Mouse (Mus musculus) embryonic facial prominence, embryonic 10.5 days (tissue): ENCODE results near the gene Gm13090. TPM values are rescaled to one million over a fixed set of nuclear protein-coding genes. Genes with fewer than 3 reads are reported as not detected.

Experiments used
- DNase-seq: peaks from one replicate; pipeline ENCODE4 v3.0.0-alpha.2; 2017; ENCODE audit warnings: low spot score
- H3K27ac ChIP-seq: fragments of 300-500 bp; sonication (generic); replicated peaks from 2 replicates; pipeline ENCODE4 v1.5.1; 2016; ENCODE audit warnings: mild to moderate bottlenecking
- H3K27me3 ChIP-seq: fragments of 300-500 bp; sonication (generic); replicated peaks from 2 replicates; pipeline ENCODE4 v1.6.1; 2016; ENCODE audit warnings: low read depth, mild to moderate bottlenecking; ENCODE audit not compliant: poor library complexity, severe bottlenecking
- H3K36me3 ChIP-seq: fragments of 300-500 bp; sonication (generic); replicated peaks from 2 replicates; pipeline ENCODE4 v1.6.1; 2016; ENCODE audit warnings: mild to moderate bottlenecking, moderate library complexity
- H3K4me1 ChIP-seq: fragments of 300-500 bp; sonication (generic); 2 replicates; pipeline ENCODE4 v1.6.1; 2016
- H3K4me3 ChIP-seq: fragments of 300-500 bp; sonication (generic); 2 replicates; pipeline ENCODE4 v1.5.1; 2016; ENCODE audit warnings: mild to moderate bottlenecking, moderate library complexity
- H3K9me3 ChIP-seq: fragments of 300-500 bp; sonication (generic); 2 replicates; pipeline ENCODE4 v1.6.1; 2016; ENCODE audit warnings: mild to moderate bottlenecking
- WGBS: fragments of 180-500 bp; shearing (Covaris S2); methylation state at CpG from one replicate; pipeline ENCODE4 v1.1.7; 2016; 5-methylcytosine and 5-hydroxymethylcytosine counted together
- polyA plus RNA-seq: library from polyadenylated mRNA; unstranded; fragments of >200 nt; fragmentation: Nextera tagmentation; extraction: Ambion mirVana; gene quantifications from 2 replicates; pipeline ENCODE4 v1.2.1, GENCODE M21; 2016

The Gm13090 gene
- polyA plus RNA-seq, 1 experiment from 2014 or later = not detected

DNA sequence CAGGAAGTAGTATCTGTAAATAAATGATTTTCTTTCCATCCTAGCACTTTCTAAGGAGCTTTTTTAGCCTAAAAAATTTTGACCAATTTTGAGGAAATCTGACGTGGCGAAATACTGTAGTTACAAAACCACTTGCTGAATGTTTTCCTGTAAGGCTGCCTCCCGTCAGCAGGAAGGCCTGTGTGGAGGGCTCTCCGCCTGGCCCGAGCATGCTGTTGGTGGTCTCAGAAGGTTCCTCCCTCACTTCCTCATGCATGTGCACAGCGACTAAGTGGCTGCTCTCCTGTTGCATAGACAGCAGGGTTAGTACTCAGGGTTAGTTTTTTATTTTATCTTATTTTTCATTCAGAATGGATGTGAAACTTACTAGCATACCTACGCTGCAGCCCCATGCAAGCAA lies 18.4 kb upstream of the Gm13090 start:
- DNase-seq = no peak
- no peak overlapping the region for H3K27ac ChIP-seq
- H3K9me3 ChIP-seq = no peaks in the 10 kb centered on the region
- WGBS = 85% methylated on average over 7 of the region's 7 CpGs
- peaks cover 85% of the 10 kb centered on the region for H3K36me3 ChIP-seq
- no peaks in the 10 kb centered on the region for H3K4me1 ChIP-seq
- H3K27me3 ChIP-seq = no peaks in the 10 kb centered on the region
- no peak overlapping the region for H3K4me3 ChIP-seq

DNA sequence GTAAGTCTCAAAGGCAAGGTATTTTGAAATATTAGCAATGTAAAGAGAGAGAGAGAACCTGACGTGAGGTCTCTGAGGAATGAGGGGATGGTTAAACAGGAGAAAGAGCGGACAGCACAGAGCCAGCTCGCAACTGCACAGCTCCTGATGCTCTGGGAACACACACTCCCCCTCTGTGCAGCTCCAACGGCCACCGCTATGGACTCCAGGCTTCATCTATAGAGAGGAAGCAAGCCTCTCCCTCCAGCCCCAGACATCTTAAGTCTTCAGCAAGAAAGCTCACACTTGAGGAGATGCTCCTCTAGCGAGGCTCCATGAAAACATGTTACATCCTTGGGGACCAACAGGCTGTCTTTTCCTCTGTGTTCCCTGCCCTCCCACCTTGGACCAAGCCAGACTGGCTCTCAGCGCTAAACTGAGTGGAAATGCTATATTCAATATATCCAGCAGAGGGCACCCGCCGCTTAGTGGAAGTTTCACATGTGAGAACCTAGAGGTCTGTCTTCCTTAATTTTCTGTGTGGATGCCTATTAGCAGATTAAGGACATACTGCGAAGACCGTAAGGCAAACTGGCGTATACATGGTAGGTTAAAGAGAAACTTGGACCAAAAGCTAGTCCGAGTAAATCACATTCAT lies 16.1 kb upstream of the Gm13090 start:
- peak; percentile 73 for DNase-seq
- Histone ChIP-seq H3K4me3 (no peak overlapping the region), H3K27ac (no peak overlapping the region), H3K9me3 (no peaks in the 10 kb centered on the region), H3K4me1 (no peaks in the 10 kb centered on the region), H3K27me3 (no peaks in the 10 kb centered on the region), H3K36me3 (peaks cover 90% of the 10 kb centered on the region)
- 58% methylated on average over 13 of the region's 13 CpGs for WGBS

- no peak overlapping the region for H3K27ac ChIP-seq
- no peaks in the 10 kb centered on the region for H3K27me3 ChIP-seq
- no peaks in the 10 kb centered on the region for H3K9me3 ChIP-seq
- WGBS = 92% methylated on average over 15 of the region's 15 CpGs
- no peak for DNase-seq
- peaks cover 97% of the 10 kb centered on the region for H3K36me3 ChIP-seq
- no peaks in the 10 kb centered on the region for H3K4me1 ChIP-seq
- no peak overlapping the region for H3K4me3 ChIP-seq
Observed at GRCm38 (mm10) chr4:151074817-151075216, 14.6 kb upstream of the Gm13090 start.

- Histone ChIP-seq H3K27me3 (no peaks in the 10 kb centered on the region), H3K36me3 (peaks cover 96% of the 10 kb centered on the region), H3K4me3 (no peak overlapping the region), H3K27ac (no peak overlapping the region), H3K9me3 (no peaks in the 10 kb centered on the region), H3K4me1 (no peaks in the 10 kb centered on the region)
- no peak for DNase-seq
- 81% methylated on average over 2 of the region's 2 CpGs for WGBS
Observed at GRCm38 (mm10) chr4:151081355-151081754, 8.0 kb upstream of the Gm13090 start.

- no peaks in the 10 kb centered on the region for H3K27me3 ChIP-seq
- WGBS = 93% methylated on average over 13 of the region's 13 CpGs
- no peaks in the 10 kb centered on the region for H3K9me3 ChIP-seq
- peaks cover 94% of the 10 kb centered on the region for H3K36me3 ChIP-seq
- no peaks in the 10 kb centered on the region for H3K4me1 ChIP-seq
- no peak overlapping the region for H3K4me3 ChIP-seq
- H3K27ac ChIP-seq = no peak overlapping the region
- DNase-seq = no peak
Observed at GRCm38 (mm10) chr4:151081977-151082376, 7.4 kb upstream of the Gm13090 start.

DNA sequence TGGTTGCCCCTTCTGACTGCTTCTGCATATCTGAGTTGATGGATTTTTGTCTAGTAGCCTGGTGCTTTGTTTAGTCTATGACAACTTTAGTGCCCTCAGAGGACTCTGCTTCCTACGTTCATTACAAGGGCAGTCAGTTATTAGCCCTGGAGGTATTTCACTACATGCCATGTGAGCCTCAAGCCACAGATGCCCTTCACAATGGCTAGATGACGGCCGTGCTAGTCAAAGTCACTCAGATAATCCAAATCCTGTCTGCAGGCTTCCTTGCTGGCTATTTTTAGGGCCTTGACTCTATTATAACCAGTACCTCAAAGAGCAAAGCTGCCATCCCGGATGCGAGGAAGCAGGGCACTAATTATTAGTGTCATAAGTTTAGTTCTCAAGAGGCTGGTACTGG lies 6.3 kb upstream of the Gm13090 start:
- Histone ChIP-seq H3K9me3 (no peaks in the 10 kb centered on the region), H3K27me3 (no peaks in the 10 kb centered on the region), H3K4me3 (no peak overlapping the region), H3K4me1 (no peaks in the 10 kb centered on the region), H3K36me3 (peaks cover 95% of the 10 kb centered on the region), H3K27ac (no peak overlapping the region)
- no peak for DNase-seq
- 84% methylated on average over 5 of the region's 5 CpGs for WGBS

DNA sequence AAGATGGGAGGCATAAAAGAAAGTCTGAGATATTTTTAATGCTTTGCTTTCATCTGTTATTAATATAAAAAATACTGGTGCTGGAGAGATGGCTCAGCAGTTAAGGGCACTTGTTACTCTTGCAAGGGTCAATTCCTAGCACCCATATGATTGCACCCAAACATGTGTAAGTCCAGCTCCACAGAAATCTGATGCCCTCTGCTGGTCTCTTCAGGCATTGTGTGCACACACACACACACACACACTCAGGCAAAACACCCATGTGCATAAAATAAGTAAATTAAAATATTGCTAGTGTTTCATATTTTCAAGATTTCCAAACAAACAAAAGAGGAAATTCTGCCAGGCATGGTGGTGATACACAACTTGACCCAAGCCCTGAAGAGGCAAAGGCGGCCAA lies 2.0 kb upstream of the Gm13090 start:
- no peak overlapping the region for H3K27ac ChIP-seq
- H3K36me3 ChIP-seq = peaks cover 65% of the 10 kb centered on the region
- no peaks in the 10 kb centered on the region for H3K9me3 ChIP-seq
- H3K27me3 ChIP-seq = no peaks in the 10 kb centered on the region
- peaks cover 7% of the 10 kb centered on the region for H3K4me1 ChIP-seq
- WGBS = 97% methylated on average over 1 of the region's 1 CpGs
- DNase-seq = no peak
- H3K4me3 ChIP-seq = no peak overlapping the region

GRCm38 (mm10) chr4:151088819-151089218 lies 551 bp upstream of the Gm13090 start:
- Histone ChIP-seq H3K9me3 (no peaks in the 10 kb centered on the region), H3K4me1 (peaks cover 7% of the 10 kb centered on the region), H3K27ac (no peak overlapping the region; the same call in 1 of the 2 replicates), H3K36me3 (peaks cover 51% of the 10 kb centered on the region), H3K4me3 (no peak overlapping the region), H3K27me3 (no peaks in the 10 kb centered on the region)
- 91% methylated on average over 14 of the region's 14 CpGs for WGBS
- no peak for DNase-seq

DNA sequence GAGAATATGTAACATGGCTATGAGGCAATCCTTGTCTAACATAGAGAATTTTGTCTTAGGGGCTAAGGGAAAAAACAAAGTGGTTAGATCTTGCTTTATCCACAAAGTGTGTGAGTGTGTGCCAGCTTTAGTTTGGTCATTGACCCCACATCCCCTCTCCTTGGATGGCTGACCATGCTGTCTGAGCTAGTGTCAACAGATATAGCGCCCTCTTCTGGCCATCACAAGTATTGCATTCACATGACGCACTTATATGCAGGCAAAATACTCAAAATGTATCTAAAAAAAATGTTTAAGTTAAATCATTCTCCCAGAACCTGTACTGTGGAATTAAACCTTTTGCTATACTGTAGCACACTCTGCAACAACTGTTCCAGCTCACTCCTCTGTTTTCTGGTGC lies 5.8 kb downstream of the Gm13090 start:
- H3K4me3 ChIP-seq = no peak overlapping the region
- H3K36me3 ChIP-seq = peaks cover 6% of the 10 kb centered on the region
- H3K27ac ChIP-seq = no peak overlapping the region
- no peaks in the 10 kb centered on the region for H3K9me3 ChIP-seq
- peaks cover 7% of the 10 kb centered on the region for H3K4me1 ChIP-seq
- no peaks in the 10 kb centered on the region for H3K27me3 ChIP-seq
- 29% methylated on average over 2 of the region's 2 CpGs for WGBS
- peak; percentile 26 for DNase-seq

GRCm38 (mm10) chr4:151096334-151097103 lies 7.1 kb downstream of the Gm13090 start:
- Histone ChIP-seq H3K9me3 (peaks cover 4% of the 10 kb centered on the region; the same call in 1 of the 2 replicates), H3K27ac (no peak overlapping the region), H3K4me1 (no peaks in the 10 kb centered on the region), H3K36me3 (peaks cover 11% of the 10 kb centered on the region), H3K27me3 (no peaks in the 10 kb centered on the region), H3K4me3 (no peak overlapping the region)
- WGBS = 90% methylated on average over 18 of the region's 18 CpGs
- no peak for DNase-seq

GRCm38 (mm10) chr4:151097104-151097438 lies 7.7 kb downstream of the Gm13090 start:
- Histone ChIP-seq H3K27ac (no peak overlapping the region), H3K27me3 (no peaks in the 10 kb centered on the region), H3K4me3 (no peak overlapping the region), H3K4me1 (no peaks in the 10 kb centered on the region), H3K9me3 (peaks cover 7% of the 10 kb centered on the region; the same call in 1 of the 2 replicates), H3K36me3 (peaks cover 16% of the 10 kb centered on the region)
- WGBS = 88% methylated on average over 11 of the region's 11 CpGs
- DNase-seq = no peak

GRCm38 (mm10) chr4:151103646-151104045 lies 14.3 kb downstream of the Gm13090 start:
- WGBS = 89% methylated on average over 11 of the region's 11 CpGs

GRCm38 (mm10) chr4:151104147-151104546 lies 14.8 kb downstream of the Gm13090 start:
- H3K36me3 ChIP-seq = peaks cover 17% of the 10 kb centered on the region

More at GRCm38 (mm10) chr4:151103646-151104045, 14.3 kb downstream of the Gm13090 start:
- H3K27me3 ChIP-seq = peaks cover 27% of the 10 kb centered on the region
- H3K4me3 ChIP-seq = no peak overlapping the region
- peaks cover 10% of the 10 kb centered on the region; the same call in 1 of the 2 replicates for H3K9me3 ChIP-seq
- DNase-seq = no peak
- H3K4me1 ChIP-seq = peaks cover 29% of the 10 kb centered on the region
- no peak overlapping the region for H3K27ac ChIP-seq
- peaks cover 17% of the 10 kb centered on the region for H3K36me3 ChIP-seq

More at GRCm38 (mm10) chr4:151104147-151104546, 14.8 kb downstream of the Gm13090 start:
- peaks cover 32% of the 10 kb centered on the region for H3K27me3 ChIP-seq
- no peak overlapping the region for H3K4me3 ChIP-seq
- no peak for DNase-seq
- H3K4me1 ChIP-seq = peaks cover 34% of the 10 kb centered on the region
- H3K9me3 ChIP-seq = peaks cover 10% of the 10 kb centered on the region; the same call in 1 of the 2 replicates
- WGBS = 93% methylated on average over 10 of the region's 10 CpGs
- no peak overlapping the region for H3K27ac ChIP-seq
